Mouse (Mus musculus) forebrain, embryonic 11.5 days (tissue): Measurements from ENCODE around the gene Sh3gl2. TPM values are rescaled to one million over a fixed set of nuclear protein-coding genes. Genes with fewer than 3 reads are reported as not detected.

Experiments used
- ATAC-seq: fragments of 200-750 bp; cut with Nextera tagmentation; replicated peaks from 2 replicates; pipeline ENCODE4 v1.8.0; 2017; ENCODE audit warnings: moderate TSS enrichment; ENCODE audit not compliant: low FRiP score
- DNase-seq: peaks from one replicate; pipeline ENCODE4 v3.0.0-alpha.2; 2017; ENCODE audit warnings: low spot score
- H3K27ac ChIP-seq: fragments of 300-500 bp; sonication (generic); 2 replicates; pipeline ENCODE4 v1.5.1; 2014; ENCODE audit warnings: low read depth, low read length
- H3K27me3 ChIP-seq: fragments of 300-500 bp; sonication (generic); 2 replicates; pipeline ENCODE4 v1.6.1; 2014; ENCODE audit warnings: mild to moderate bottlenecking, low read length, mixed read lengths; ENCODE audit not compliant: control insufficient read depth, insufficient read depth
- H3K36me3 ChIP-seq: fragments of 300-500 bp; sonication (generic); 2 replicates; pipeline ENCODE4 v1.6.1; 2014; ENCODE audit warnings: mild to moderate bottlenecking, low read length, moderate library complexity, mixed read lengths; ENCODE audit not compliant: control insufficient read depth, insufficient read depth
- H3K4me1 ChIP-seq: fragments of 300-500 bp; sonication (generic); replicated peaks from 2 replicates; pipeline ENCODE4 v1.6.1; 2014; ENCODE audit warnings: low read length, mixed read lengths; ENCODE audit not compliant: control insufficient read depth, insufficient read depth
- H3K4me2 ChIP-seq: fragments of 300-500 bp; sonication (generic); 2 replicates; pipeline ENCODE4 v1.6.1; 2014; ENCODE audit warnings: low read depth, mild to moderate bottlenecking, low read length, moderate library complexity, mixed read lengths; ENCODE audit not compliant: severe bottlenecking
- H3K4me3 ChIP-seq: fragments of 300-500 bp; sonication (generic); 2 replicates; pipeline ENCODE4 v1.5.1; 2014; ENCODE audit warnings: low read depth, low read length
- H3K9ac ChIP-seq: fragments of 300-500 bp; sonication (generic); 2 replicates; pipeline ENCODE4 v1.6.1; 2014; ENCODE audit warnings: low read length
- H3K9me3 ChIP-seq: fragments of 300-500 bp; sonication (generic); 2 replicates; pipeline ENCODE4 v1.6.1; 2016; ENCODE audit warnings: low read length, mixed read lengths; ENCODE audit not compliant: control insufficient read depth
- WGBS: fragments of 180-500 bp; shearing (Covaris S2); extraction: QIAGEN DNeasy Blood & Tissue Kit; methylation state at CpG from one replicate; pipeline ENCODE4 v1.1.7; 2014; 5-methylcytosine and 5-hydroxymethylcytosine counted together
- polyA plus RNA-seq: library from polyadenylated mRNA; unstranded; fragments of >200 nt; fragmentation: Nextera tagmentation; extraction: Ambion mirVana; gene quantifications from 2 replicates; pipeline ENCODE4 v1.2.1, GENCODE M21; 2014

The Sh3gl2 gene
- polyA plus RNA-seq, 1 experiment from 2014 or later, result 8.3 TPM

DNA sequence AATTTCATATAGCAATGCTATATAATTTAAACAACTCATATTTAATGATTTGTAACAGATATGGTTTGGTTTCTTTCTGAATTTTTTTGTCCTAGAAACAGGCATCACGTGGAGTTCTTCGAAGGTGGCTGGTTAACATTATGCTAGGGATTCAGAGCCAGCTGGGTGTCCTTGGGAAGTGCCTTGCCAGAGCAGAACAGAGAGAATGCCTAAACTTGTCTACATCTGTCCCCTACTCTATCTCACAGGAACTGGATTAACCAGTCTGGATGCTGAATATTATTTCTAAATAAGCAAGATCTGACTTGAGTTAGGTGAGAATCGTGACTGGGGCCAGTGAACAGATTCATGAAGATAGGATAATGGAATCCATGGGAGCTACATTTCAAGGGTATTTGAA is 157.7 kb downstream of the Sh3gl2 start:
- DNase-seq, result no peak
- Histone ChIP-seq H3K4me2 (no peak overlapping the region), H3K27me3 (no peaks in the 10 kb centered on the region), H3K9me3 (no peaks in the 10 kb centered on the region), H3K27ac (no peak overlapping the region), H3K36me3 (no peaks in the 10 kb centered on the region), H3K4me3 (no peak overlapping the region), H3K4me1 (no peaks in the 10 kb centered on the region), H3K9ac (no peak overlapping the region)
- no peak for ATAC-seq
- WGBS, result 88% methylated on average over 3 of the region's 3 CpGs

DNA sequence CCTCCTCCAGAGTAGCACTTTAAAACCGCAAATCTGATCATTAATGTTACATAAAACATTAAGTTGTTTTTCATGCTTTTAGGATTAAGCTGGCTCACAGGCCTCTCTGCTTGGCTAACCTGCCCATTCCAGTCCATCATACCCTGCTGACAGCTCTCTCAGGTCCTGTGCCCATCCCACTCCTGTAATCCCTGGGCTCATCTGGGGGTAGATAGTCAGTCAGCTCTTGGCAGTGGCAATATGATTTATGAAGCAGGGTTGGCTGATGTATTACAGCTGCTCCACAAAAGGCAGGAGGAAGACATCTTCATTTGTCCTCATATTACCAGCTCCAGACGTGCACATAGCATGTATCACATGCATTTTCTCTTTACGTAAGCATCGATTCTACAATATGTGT is 158.3 kb downstream of the Sh3gl2 start:
- H3K4me1 ChIP-seq, result no peaks in the 10 kb centered on the region
- DNase-seq (no peak), ATAC-seq (no peak)
- no peak overlapping the region for H3K9ac ChIP-seq
- no peak overlapping the region for H3K4me3 ChIP-seq
- no peaks in the 10 kb centered on the region for H3K9me3 ChIP-seq
- no peaks in the 10 kb centered on the region for H3K27me3 ChIP-seq
- WGBS, result 91% methylated on average over 4 of the region's 4 CpGs
- no peaks in the 10 kb centered on the region for H3K36me3 ChIP-seq
- no peak overlapping the region for H3K27ac ChIP-seq
- no peak overlapping the region for H3K4me2 ChIP-seq

DNA sequence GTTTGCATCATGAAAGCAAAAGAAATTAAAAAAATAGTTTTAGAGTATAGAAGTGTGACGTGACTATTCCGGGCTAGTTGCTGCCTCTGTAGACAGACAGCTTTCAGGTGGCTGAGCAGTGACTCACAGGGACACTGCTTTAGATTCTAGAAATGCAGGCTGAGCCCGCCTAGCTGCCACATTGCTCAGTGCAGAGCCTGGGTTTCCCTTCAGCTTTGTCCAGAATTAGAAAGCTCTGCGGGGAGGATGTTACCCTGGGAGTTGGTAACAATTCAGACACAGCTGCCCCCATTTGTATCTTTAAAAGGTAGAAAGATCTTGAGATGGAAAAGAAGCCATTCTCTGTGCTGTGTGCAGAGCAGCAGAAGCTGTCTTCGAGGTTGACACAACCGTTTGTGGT is 166.1 kb downstream of the Sh3gl2 start:
- H3K36me3 ChIP-seq, result no peaks in the 10 kb centered on the region
- no peak overlapping the region for H3K4me3 ChIP-seq
- H3K27me3 ChIP-seq, result no peaks in the 10 kb centered on the region
- DNase-seq (no peak), ATAC-seq (no peak)
- H3K9me3 ChIP-seq, result no peaks in the 10 kb centered on the region
- H3K4me1 ChIP-seq, result no peaks in the 10 kb centered on the region
- H3K4me2 ChIP-seq, result no peak overlapping the region
- 62% methylated on average over 6 of the region's 6 CpGs for WGBS
- no peak overlapping the region for H3K9ac ChIP-seq
- no peak overlapping the region for H3K27ac ChIP-seq

DNA sequence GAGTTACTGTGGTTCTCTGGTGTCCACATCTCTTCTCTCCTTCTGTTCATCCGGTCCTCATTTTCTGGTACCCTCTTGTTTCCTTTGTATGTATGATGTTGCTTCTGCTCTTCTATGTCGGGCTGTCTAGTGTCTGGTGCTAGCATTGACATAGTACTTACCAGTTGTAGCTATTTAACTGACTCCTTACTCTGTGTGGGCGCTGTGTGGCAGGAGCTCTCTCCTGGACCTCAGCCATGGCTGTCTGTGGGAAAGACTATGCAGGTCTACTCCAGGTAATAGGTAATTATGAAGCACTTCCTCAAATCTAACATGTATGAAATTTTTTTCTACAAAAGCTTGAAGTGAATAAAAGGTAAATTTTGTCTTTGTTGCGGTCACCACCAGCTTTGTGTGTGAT is 169.9 kb downstream of the Sh3gl2 start:
- Histone ChIP-seq H3K4me2 (no peak overlapping the region), H3K9me3 (no peaks in the 10 kb centered on the region), H3K27me3 (no peaks in the 10 kb centered on the region), H3K4me3 (no peak overlapping the region), H3K9ac (no peak overlapping the region), H3K36me3 (no peaks in the 10 kb centered on the region), H3K27ac (no peak overlapping the region), H3K4me1 (no peaks in the 10 kb centered on the region)
- 91% methylated on average over 4 of the region's 4 CpGs for WGBS
- DNase-seq (no peak), ATAC-seq (no peak)

DNA sequence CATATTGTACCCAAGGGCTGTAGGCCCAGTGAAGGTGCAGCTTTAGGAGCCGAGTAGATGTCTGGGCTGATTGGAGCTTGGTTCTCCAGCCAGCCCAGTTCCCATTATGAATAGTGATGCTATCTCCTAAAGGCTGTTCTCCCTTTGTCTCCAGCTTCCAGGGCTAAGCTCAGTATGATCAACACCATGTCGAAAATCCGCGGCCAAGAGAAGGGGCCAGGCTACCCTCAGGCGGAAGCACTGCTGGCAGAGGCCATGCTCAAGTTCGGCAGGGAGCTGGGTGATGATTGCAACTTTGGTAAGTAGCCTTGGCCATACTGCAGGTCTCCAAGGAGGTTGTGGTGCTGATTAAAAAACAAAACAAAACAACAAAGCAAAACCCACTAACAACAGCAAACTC is 171.3 kb downstream of the Sh3gl2 start:
- Histone ChIP-seq H3K4me1 (no peaks in the 10 kb centered on the region), H3K4me2 (no peak overlapping the region), H3K9me3 (no peaks in the 10 kb centered on the region), H3K27me3 (no peaks in the 10 kb centered on the region), H3K36me3 (no peaks in the 10 kb centered on the region), H3K27ac (no peak overlapping the region), H3K9ac (no peak overlapping the region), H3K4me3 (no peak overlapping the region)
- no peak for DNase-seq
- ATAC-seq, result no peak
- 91% methylated on average over 6 of the region's 6 CpGs for WGBS

DNA sequence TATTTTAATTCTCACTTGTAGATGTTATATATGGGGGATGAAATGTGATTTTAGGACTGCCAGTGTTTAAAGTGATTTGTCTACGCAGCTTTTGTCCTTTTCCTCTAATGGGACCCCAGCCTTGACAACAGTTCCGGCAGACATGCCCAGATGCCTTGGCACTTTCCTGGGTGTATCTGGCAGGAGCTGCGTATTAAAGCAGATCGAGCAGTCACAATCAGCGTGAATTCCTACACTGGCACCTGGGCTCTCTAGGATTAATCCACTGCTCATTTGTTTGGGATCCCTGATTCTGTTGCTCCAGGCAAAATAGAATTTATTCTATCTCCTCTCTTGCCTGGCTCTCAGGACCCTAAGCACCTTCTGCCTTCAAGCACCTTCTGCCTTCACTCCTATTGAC is 171.7 kb downstream of the Sh3gl2 start:
- H3K4me1 ChIP-seq, result no peaks in the 10 kb centered on the region
- H3K9me3 ChIP-seq, result no peaks in the 10 kb centered on the region
- no peak overlapping the region for H3K4me3 ChIP-seq
- 94% methylated on average over 5 of the region's 5 CpGs for WGBS
- DNase-seq (no peak), ATAC-seq (no peak)
- no peaks in the 10 kb centered on the region for H3K36me3 ChIP-seq
- H3K27ac ChIP-seq, result no peak overlapping the region
- H3K4me2 ChIP-seq, result no peak overlapping the region
- H3K27me3 ChIP-seq, result no peaks in the 10 kb centered on the region
- H3K9ac ChIP-seq, result no peak overlapping the region

DNA sequence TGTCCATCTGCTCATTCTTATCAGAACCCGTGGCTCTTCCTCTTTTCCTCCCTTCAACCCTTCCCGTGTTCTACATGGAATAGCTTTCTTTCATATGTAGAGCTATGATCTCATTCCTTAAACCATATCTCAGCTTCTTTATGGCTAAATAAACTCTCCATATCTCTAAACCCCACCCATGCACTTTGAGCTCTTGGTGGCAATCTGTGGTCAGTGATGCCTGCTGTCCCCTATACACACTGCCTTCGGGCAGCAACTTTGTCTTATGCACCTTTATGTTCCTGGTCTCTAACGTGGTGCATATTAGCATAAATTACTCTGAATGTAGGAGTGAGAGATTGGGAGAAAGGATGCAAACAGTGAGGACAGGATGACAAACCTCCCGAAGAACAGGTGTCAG is 180.3 kb downstream of the Sh3gl2 start:
- whole genome bisulfite sequencing, result 83% methylated on average over 5 of the region's 5 CpGs
- Histone ChIP-seq H3K9ac (no peak overlapping the region), H3K27ac (no peak overlapping the region), H3K9me3 (no peaks in the 10 kb centered on the region), H3K4me1 (no peaks in the 10 kb centered on the region), H3K36me3 (no peaks in the 10 kb centered on the region), H3K27me3 (no peaks in the 10 kb centered on the region), H3K4me3 (no peak overlapping the region), H3K4me2 (no peak overlapping the region)
- DNase-seq (no peak), ATAC-seq (no peak)

DNA sequence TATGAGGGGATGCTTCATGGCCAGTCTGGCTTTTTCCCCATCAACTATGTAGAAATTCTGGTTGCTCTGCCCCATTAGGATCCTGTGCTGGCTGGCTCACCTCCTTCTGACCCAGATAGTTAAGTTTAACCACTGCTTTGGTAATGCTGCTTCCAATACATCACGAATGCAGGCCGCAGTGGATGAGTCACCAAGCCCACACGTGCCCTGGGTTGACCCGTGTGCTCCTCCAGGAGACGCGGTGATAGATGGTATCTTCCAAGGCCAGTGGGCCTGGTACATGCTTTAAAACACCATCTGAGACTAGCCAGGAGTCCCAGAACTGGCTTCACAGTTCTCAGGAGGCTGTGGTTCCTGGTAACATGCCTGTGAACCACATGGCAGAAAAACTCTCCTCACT is 182.8 kb downstream of the Sh3gl2 start:
- Histone ChIP-seq H3K4me2 (no peak overlapping the region), H3K27me3 (no peaks in the 10 kb centered on the region), H3K9me3 (no peaks in the 10 kb centered on the region), H3K36me3 (no peaks in the 10 kb centered on the region), H3K4me1 (no peaks in the 10 kb centered on the region), H3K9ac (no peak overlapping the region), H3K27ac (no peak overlapping the region), H3K4me3 (no peak overlapping the region)
- ATAC-seq, result no peak
- 95% methylated on average over 6 of the region's 6 CpGs for WGBS
- DNase-seq, result no peak

DNA sequence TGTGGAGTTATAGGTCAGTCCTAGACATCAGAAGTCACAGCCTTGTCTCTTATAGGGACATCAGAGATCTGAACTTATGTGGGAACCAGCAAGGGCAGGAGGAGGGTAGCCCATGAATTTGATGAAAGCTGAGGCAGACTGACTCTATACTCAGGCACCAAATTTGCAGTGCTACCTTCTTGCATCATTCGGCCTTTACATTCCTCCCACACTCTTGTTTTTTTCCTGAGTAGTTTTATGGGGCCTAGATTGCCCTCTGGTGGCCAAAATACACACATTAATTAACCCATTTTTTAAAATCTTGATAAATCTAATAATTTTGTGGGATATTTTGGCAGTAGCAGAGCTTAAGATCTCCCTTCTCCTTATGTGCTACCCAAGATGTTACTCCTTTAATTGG is 186.9 kb downstream of the Sh3gl2 start:
- H3K4me3 ChIP-seq, result no peak overlapping the region
- H3K4me1 ChIP-seq, result no peaks in the 10 kb centered on the region
- WGBS, result 80% methylated on average over 1 of the region's 1 CpGs
- H3K9me3 ChIP-seq, result no peaks in the 10 kb centered on the region
- no peak overlapping the region for H3K9ac ChIP-seq
- no peak overlapping the region for H3K27ac ChIP-seq
- H3K4me2 ChIP-seq, result no peak overlapping the region
- no peak for ATAC-seq
- no peaks in the 10 kb centered on the region for H3K36me3 ChIP-seq
- no peak for DNase-seq
- no peaks in the 10 kb centered on the region for H3K27me3 ChIP-seq
